Mouse (Mus musculus) cortical plate, adult 2 months (tissue): ENCODE data around the gene Sowahc. TPM values are rescaled to one million over a fixed set of nuclear protein-coding genes. Genes with fewer than 3 reads are reported as not detected.

Experiments used
- H3K27ac ChIP-seq: fragments of 200-500 bp; 2 replicates; pipeline ENCODE4 v1.5.1; 2012; ENCODE audit warnings: low read length, control low read depth, inconsistent platforms; ENCODE audit not compliant: insufficient read depth
- H3K4me1 ChIP-seq: fragments of 200-500 bp; 2 replicates; pipeline ENCODE4 v1.6.1; 2011; ENCODE audit warnings: low read length; ENCODE audit not compliant: control insufficient read depth, insufficient read depth
- H3K4me3 ChIP-seq: fragments of 200-500 bp; 2 replicates; pipeline ENCODE4 v1.5.1; 2011; ENCODE audit warnings: mild to moderate bottlenecking, low read length, control low read depth; ENCODE audit not compliant: insufficient read depth
- CTCF ChIP-seq: fragments of 200-500 bp; IDR thresholded peaks from 2 replicates; pipeline ENCODE4 v1.5.1; 2011; ENCODE audit warnings: mild to moderate bottlenecking, control low read depth, low read length; ENCODE audit not compliant: insufficient read depth; ENCODE audit errors: extremely low read depth
- POLR2A ChIP-seq: fragments of 200-500 bp; IDR thresholded peaks from 2 replicates; pipeline ENCODE4 v1.6.1; 2011; ENCODE audit warnings: mild to moderate bottlenecking, low read length, control low read depth; ENCODE audit not compliant: insufficient read depth; ENCODE audit errors: extremely low read depth
- polyA plus RNA-seq: library from polyadenylated mRNA; depleted of rRNA; stranded (reverse); fragments of >200 nt; gene quantifications from 2 replicates; pipeline ENCODE4 v1.2.3, GENCODE M21; 2012

Gene Sowahc
- polyA plus RNA-seq, 1 experiment: 4.4 TPM

DNA sequence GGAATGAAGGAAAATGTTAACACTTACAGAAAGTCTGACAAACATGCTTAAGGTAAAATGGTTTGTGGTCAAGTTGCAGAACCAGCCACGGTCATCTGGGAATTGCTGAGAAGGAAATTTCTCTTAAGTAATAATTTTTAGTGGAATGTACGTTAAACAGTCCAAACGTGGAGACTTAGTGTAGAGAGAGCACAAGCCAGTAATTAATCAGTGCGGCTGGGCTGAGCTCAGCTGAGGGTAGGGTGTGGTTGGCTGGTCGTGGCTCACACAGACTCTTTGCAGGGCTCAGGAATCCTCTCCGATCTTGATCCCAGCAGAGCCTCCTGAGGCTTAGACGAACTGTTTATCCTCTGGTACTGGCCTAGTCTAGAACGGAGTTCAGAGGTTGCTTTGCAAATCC is 30.6 kb downstream of the Sowahc start:
- no peak overlapping the region for H3K4me3 ChIP-seq
- TF ChIP-seq POLR2A: no peak
- TF ChIP-seq CTCF: no peak
- no peak overlapping the region for H3K27ac ChIP-seq
- H3K4me1 ChIP-seq: no peaks in the 10 kb centered on the region

- Histone ChIP-seq H3K4me1 (no peaks in the 10 kb centered on the region), H3K27ac (no peak overlapping the region), H3K4me3 (no peak overlapping the region)
- TF ChIP-seq CTCF (no peak), POLR2A (no peak)
Observed at GRCm38 (mm10) chr10:59253541-59254079, 31.9 kb downstream of the Sowahc start.

DNA sequence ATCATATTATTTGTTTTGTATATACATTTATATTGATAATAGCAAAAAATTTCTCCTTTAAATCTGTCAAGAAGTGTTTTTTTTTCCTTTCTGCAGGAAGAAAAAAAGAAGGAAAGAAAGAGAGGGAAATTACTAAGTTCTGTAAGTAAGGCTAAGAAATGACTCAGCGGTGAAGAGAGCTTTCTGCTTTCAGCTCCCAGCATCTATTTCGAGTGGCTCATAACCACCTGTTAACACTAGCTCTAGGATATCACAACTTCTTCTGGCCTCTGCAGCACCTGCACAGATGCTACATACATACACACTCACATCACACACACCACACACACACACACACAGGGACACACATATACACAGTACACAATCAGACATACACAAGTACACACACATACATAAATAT is 34.8 kb downstream of the Sowahc start:
- Histone ChIP-seq H3K4me1 (peaks cover 2% of the 10 kb centered on the region; the same call in 1 of the 2 replicates), H3K4me3 (no peak overlapping the region), H3K27ac (no peak overlapping the region)
- TF ChIP-seq CTCF (no peak), POLR2A (no peak)

DNA sequence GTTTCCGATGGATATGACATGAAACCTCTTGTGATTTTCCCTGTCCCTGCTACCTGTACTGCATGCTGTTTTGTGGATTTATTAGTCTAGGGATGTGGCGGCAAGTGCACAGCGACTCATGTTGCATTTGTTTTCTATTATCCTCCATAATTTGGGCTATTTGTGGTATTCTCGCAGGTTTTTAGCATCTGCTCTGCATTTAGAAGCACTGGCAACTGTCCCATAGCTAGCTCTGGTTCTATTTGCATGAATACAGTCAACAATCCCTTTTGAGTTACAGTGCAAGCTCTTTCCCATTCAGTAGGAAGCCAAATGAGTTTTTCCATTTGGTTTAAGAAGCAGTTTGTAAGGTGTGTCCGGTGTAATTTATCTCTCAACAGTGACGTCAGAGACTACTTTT is 37.8 kb downstream of the Sowahc start:
- TF ChIP-seq CTCF: no peak
- TF ChIP-seq POLR2A: no peak
- H3K4me3 ChIP-seq: no peak overlapping the region
- H3K27ac ChIP-seq: no peak overlapping the region
- H3K4me1 ChIP-seq: peaks cover 2% of the 10 kb centered on the region; the same call in 1 of the 2 replicates

DNA sequence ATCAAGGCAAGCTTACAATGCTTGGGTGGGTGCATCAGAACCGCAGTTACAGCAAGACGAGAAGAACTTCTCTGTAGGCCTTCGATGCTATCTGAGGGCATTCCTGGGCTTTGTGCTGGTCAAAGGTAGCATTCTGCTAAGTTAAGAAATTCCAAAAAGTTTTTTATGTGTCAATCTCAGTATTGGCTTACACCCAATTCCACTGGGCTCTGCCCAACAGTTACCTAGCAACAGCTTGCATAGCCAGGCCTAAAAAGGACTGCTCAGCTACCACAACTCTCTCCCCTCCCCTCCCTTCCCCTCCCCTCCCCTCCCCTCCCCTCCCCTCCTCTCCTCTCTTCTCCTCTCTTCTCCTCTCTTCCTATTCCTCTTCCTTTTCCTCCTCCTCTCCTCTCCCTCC is 39.9 kb downstream of the Sowahc start:
- no peak overlapping the region for H3K4me3 ChIP-seq
- no peak overlapping the region for H3K27ac ChIP-seq
- no peak for TF ChIP-seq POLR2A
- no peak for TF ChIP-seq CTCF
- H3K4me1 ChIP-seq: peaks cover 2% of the 10 kb centered on the region; the same call in 1 of the 2 replicates

DNA sequence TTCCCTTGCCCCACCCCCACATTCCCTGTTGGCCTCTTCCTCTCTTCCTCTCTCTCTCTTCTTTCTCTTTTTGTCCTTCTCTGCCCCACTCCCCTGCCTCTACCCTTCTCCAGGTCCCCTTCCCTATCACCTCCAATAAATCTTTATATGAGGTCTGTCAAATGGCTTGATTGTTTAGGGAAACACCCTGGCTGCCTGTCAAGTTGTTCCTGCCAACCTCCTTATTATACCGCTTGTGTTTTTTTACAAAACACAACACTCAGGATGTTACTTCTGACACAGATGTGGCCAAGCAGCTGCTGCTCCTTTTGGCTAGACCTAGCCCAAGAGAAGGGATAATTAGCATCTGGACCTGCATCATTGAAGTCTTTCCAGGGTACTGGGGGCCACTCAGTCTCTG is 40.3 kb downstream of the Sowahc start:
- no peak overlapping the region for H3K4me3 ChIP-seq
- no peak for TF ChIP-seq CTCF
- TF ChIP-seq POLR2A: no peak

GRCm38 (mm10) chr10:59262979-59263378 is 41.2 kb downstream of the Sowahc start:
- Histone ChIP-seq H3K4me1 (peaks cover 2% of the 10 kb centered on the region; the same call in 1 of the 2 replicates), H3K4me3 (no peak overlapping the region), H3K27ac (peak overlapping the region; percentile 21; the same call in 1 of the 2 replicates)
- TF ChIP-seq CTCF: no peak
- no peak for TF ChIP-seq POLR2A

More for the DNA sequence above, 40.3 kb downstream of the Sowahc start:
- H3K27ac ChIP-seq: no peak overlapping the region
- peaks cover 2% of the 10 kb centered on the region; the same call in 1 of the 2 replicates for H3K4me1 ChIP-seq

GRCm38 (mm10) chr10:59265067-59265466 is 43.3 kb downstream of the Sowahc start:
- TF ChIP-seq CTCF: no peak
- H3K4me1 ChIP-seq: no peaks in the 10 kb centered on the region; the same call in 1 of the 2 replicates
- no peak overlapping the region for H3K4me3 ChIP-seq
- no peak overlapping the region for H3K27ac ChIP-seq

DNA sequence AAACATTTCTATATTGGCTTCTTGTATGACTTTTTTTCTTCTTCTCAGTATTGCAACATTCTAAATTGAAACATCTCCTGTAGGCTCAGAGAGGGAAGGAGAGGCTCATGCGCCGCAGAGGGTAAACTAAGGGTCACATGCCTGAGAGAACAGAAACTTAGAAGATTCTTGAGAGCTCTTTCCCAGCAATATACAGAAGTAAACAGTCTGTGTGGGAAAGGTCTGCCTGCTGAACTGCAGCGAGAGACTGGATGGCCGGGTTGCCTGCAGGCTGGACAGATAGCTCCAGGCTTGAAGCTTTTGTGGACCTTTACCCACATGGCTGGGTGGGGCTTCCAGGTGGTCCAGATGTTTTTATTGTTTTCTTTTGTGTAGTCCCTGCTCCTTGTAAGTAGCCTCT is 43.9 kb downstream of the Sowahc start:
- H3K4me3 ChIP-seq: no peak overlapping the region
- no peak overlapping the region for H3K27ac ChIP-seq
- TF ChIP-seq CTCF: no peak
- no peak for TF ChIP-seq POLR2A
- no peaks in the 10 kb centered on the region; the same call in 1 of the 2 replicates for H3K4me1 ChIP-seq

DNA sequence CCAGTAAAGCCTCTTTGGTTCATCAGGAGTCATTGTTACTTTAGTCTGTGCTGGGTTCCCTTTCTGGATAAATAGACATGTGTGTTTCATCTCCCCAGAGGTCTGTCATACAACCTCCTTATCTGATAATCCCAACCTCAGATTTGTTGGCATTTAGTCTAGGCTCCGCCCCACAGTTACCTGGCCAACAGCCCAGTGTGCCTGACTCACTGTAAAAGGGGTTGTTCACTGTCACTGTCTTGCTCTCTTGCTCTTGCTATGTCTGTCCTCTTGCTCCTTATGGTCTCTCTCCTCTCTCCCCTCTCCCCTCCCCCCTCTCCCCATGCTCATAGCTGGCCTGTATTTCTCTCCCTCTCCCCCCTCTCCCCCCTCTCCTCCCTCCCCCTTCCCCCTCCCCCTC is 44.3 kb downstream of the Sowahc start:
- TF ChIP-seq POLR2A (no peak), CTCF (no peak)
- no peak overlapping the region for H3K27ac ChIP-seq

More for the DNA sequence above, 44.3 kb downstream of the Sowahc start:
- Histone ChIP-seq H3K4me1 (no peaks in the 10 kb centered on the region; the same call in 1 of the 2 replicates), H3K4me3 (no peak overlapping the region)
